Mouse (Mus musculus): ENCODE results near the gene Pcnx.
"Not testable (repeated sequence)": the region's sequence is repeated elsewhere in the genome, so short reads cannot be mapped to it uniquely, and the experiment has no call there.

DNA sequence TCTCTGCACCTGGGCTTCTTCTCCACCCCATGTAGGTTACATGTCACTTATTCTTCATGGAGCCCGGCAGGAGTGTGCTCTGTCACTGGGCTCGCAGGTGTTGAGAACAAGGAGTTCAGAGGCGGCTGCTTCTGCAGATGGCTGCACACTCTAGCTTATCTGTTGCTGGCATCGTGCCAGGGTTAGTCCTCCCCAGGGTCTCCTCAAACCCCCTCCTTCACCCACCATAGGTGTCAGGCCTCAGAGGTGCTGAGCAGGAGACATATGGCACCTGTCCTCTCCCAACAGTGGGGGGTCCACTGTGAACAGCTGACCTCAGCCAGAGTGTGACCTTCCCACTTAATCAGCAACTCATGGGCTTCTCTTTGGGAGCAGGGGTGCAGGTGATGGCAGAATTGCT, 184.3 kb downstream of the Pcnx start:
- TF ChIP-seq POLR2A, CTCF (IDR thresholded peaks at IDR 0.05; ENCODE audit: extremely low read depth, insufficient read depth, low read length): not testable (repeated sequence)
